Mouse (Mus musculus): ENCODE measurements at regions not wholly inside any gene's neighbourhood (a gene's known extent, or its start where the extent isn't known, plus 50 kb on each side); places are given as distances from the start of the nearest gene placed in this dataset.

- no peak for DNase-seq (ENCODE audit: low spot score)
Measured at GRCm38 (mm10) chr15:34775714-34776113, 418.0 kb upstream of the 9430069I07Rik start.

DNA sequence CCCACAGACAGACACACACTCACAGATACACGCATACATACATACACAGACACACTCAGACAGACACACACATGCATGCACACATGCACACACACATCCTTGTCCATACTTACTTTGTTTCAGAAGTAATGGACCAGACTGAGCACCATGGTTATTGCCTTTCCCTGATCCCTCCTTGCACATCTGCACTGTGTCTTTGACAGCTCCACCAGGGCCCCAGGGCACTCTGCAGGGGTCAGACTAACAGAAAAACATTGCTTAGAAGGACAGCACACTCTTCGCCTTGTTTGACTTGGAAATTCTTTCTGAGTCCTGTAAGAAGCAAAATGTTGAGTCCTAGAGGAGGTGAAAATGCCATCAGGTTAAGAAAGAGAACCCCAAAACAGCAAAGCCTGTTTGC is 394.1 kb upstream of the 9430069I07Rik start:
- DNase-seq (ENCODE audit: low spot score), result no peak

DNA sequence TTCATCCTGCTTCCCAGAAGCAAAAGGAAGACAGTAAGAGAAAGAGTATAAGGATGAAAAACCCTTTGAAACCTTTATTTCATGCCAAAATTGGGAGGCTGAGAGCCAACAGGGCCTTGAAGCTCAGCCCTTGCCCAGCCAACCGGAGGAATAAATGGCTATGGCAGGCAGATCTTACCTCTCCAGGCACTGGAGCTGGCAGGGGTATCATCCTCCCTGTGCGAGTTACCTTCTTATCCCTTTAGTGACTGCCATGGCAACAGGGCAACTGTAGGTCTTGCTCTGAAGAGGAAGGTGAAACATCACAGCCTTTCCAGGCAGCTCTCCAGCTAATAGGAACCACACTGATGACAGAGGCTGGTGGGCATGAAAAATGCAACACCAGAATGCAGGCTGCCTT is 393.3 kb upstream of the 9430069I07Rik start:
- DNase-seq (ENCODE audit: low spot score), result no peak

DNA sequence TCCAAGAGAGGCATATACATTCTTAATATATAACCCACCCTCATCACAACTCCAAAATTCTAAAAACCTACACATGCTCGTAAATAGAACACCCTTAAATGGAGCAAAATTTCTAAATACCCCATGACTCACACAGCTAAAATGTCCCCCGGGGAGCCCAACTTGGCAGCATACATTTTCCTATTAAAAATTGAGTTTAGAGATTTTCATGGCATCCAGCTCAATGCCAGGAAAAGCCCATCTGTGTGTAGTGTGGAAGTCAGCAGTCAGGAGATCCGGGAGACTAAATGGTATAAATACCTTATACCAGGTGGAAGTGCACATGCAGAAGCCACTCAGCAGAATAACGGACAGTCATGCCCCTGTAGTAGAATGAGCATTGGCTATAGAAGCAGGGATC is 389.4 kb upstream of the 9430069I07Rik start:
- no peak for DNase-seq (ENCODE audit: low spot score)

DNA sequence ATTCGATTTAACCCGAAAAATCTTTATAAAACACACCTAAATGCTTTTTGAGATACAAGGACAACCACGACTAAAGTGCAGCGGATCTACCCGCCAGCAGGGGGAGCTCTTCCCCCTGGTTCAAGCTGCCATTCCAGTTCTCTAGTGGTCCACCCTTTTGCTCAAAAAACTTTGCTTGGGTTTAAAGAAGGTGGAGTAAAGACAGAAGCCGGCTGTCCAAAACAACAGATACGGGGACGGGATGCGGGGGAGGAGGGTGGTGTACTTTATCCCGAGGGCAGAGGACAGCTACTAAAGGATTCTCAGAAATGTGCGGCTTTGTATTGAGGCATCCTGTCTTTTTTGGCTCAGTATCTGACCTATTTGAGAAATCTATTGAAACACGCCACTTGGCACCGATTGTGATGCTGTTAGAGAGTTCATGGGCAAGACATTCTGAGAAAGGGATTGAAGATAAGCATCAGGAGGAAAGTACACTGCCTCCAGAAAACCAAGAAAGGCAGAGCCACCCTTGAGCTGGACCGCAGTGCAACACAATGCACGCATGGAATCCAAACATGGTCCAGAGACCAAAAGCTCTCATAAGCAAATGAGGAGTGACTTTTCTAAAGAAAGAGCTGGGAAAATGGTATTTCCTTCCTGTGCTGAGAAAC is 385.6 kb upstream of the 9430069I07Rik start:
- peak; percentile 35 for DNase-seq (ENCODE audit: low spot score)

- DNase-seq (ENCODE audit: low spot score), result no peak
Measured at GRCm38 (mm10) chr15:34741488-34741887, 383.8 kb upstream of the 9430069I07Rik start.

All from gastrocnemius, adult 18-20 months (tissue).